26 mouse cellular contexts compared by ENCODE assay signal in genomic region chr4:129025707-129026106, GRCm38 (mm10). TPM values are rescaled to one million over a fixed set of nuclear protein-coding genes. Genes with fewer than 3 reads are reported as not detected.
DNase-seq lines count a peak whose midpoint lies in the region; ATAC-seq and TF ChIP-seq lines count a peak whose summit lies in the region.
"Had no signal": no experiment of that assay in that cellular context is flagged by ENCODE, and none has a peak within 500 bp of the region (broad histone marks: within the 10 kb centered on the region; RNA-seq: fewer than 3 reads in every experiment).

No protein-coding gene starts in this region.

- H3K27me3 ChIP-seq in heart, adult 2 months (ENCODE audit: control insufficient read depth, insufficient read depth, low read length): no peaks in the 10 kb centered on the region
- no peaks in the 10 kb centered on the region for H3K27me3 ChIP-seq in heart, postnatal 0 days (ENCODE audit: control insufficient read depth, insufficient read depth, low read length)
- H3K27me3 ChIP-seq in heart, embryonic 11.5 days (ENCODE audit: control insufficient read depth, insufficient read depth, low read length): no peaks in the 10 kb centered on the region
- no peaks in the 10 kb centered on the region for H3K27me3 ChIP-seq in kidney, embryonic 14.5 days (ENCODE audit: control insufficient read depth, insufficient read depth, low read length)
- H3K27me3 ChIP-seq: CH12.LX; forebrain, embryonic 13.5 days; hindbrain, embryonic 12.5 days; hindbrain, embryonic 15.5 days; Patski had no signal

- no peak for DNase-seq in heart, adult 2 months
- DNase-seq in heart, adult 9 months (ENCODE audit: low spot score in 2 of 2): no peak
- no peak for DNase-seq in heart, postnatal 0 days (ENCODE audit: low spot score)
- DNase-seq in kidney, adult 8-10 months: peak; percentile 59 to 63
- DNase-seq in kidney, postnatal 36 days: peak; percentile 52 to 61
- DNase-seq in kidney, postnatal 10 days: no peak
- DNase-seq: adrenal gland, postnatal 10 days; adrenal gland, postnatal 36 days; B cell, adult 2 months; cerebellum, adult 18-20 months; cerebellum, adult 9-10 months; cerebellum, postnatal 14 days; gastrocnemius, postnatal 10 days; gastrocnemius, postnatal 36 days; heart, postnatal 10 days had no signal

- H3K4me1 ChIP-seq in heart, adult 2 months (ENCODE audit: control insufficient read depth, insufficient read depth, low read length): peaks cover 13% of the 10 kb centered on the region
- peaks cover 23% of the 10 kb centered on the region for H3K4me1 ChIP-seq in heart, postnatal 0 days (ENCODE audit: control insufficient read depth, insufficient read depth)
- H3K4me1 ChIP-seq in heart, embryonic 11.5 days (ENCODE audit: control insufficient read depth, insufficient read depth, low read length): peaks cover 8% of the 10 kb centered on the region; the same call in 1 of the 2 replicates
- H3K4me1 ChIP-seq in kidney, embryonic 14.5 days (ENCODE audit: control insufficient read depth, insufficient read depth, low read length): no peaks in the 10 kb centered on the region
- H3K4me1 ChIP-seq: forebrain, embryonic 10.5 days; hindbrain, embryonic 12.5 days had no signal

- no peak for ATAC-seq in heart, postnatal 0 days (ENCODE audit: insufficient read depth, low read depth)
- no peak for ATAC-seq in heart, embryonic 11.5 days (replicated peaks; ENCODE audit: insufficient number of reproducible peaks, low FRiP score, low TSS enrichment)
- no peak for ATAC-seq in kidney, embryonic 14.5 days (ENCODE audit: low FRiP score, low TSS enrichment)
- ATAC-seq: forebrain, embryonic 13.5 days; forebrain, embryonic 16.5 days; Patski had no signal

- no peak for TF ChIP-seq EP300 in heart, adult 2 months (IDR thresholded peaks at IDR 0.05; ENCODE audit: insufficient read depth, low read depth, low read length)
- no peak for TF ChIP-seq EP300 in heart, postnatal 0 days (IDR thresholded peaks at IDR 0.05; ENCODE audit: low read depth)

- H3K4me3 ChIP-seq in heart, adult 2 months: no peak overlapping the region
- H3K4me3 ChIP-seq in heart, postnatal 0 days (ENCODE audit: low read depth, low read length): no peak overlapping the region
- no peak overlapping the region for H3K4me3 ChIP-seq in heart, embryonic 11.5 days (ENCODE audit: low read depth, low read length)
- no peak overlapping the region for H3K4me3 ChIP-seq in kidney, embryonic 14.5 days (ENCODE audit: low read length)
- H3K4me3 ChIP-seq: forebrain, embryonic 10.5 days; forebrain, embryonic 13.5 days; heart, embryonic 12.5 days; hindbrain, embryonic 12.5 days; hindbrain, embryonic 15.5 days had no signal

- no peak for TF ChIP-seq CTCF in heart, adult 2 months (IDR thresholded peaks at IDR 0.05)
- TF ChIP-seq CTCF in heart, postnatal 0 days (IDR thresholded peaks at IDR 0.05; ENCODE audit: low read depth): no peak

- WGBS in heart, adult 2 months: 94% methylated on average over 3 of the region's 3 CpGs
- 92% methylated on average over 3 of the region's 3 CpGs for WGBS in heart, postnatal 0 days
- 89% methylated on average over 3 of the region's 3 CpGs for WGBS in heart, embryonic 11.5 days (ENCODE audit: insufficient replicate concordance)
- 91% methylated on average over 3 of the region's 3 CpGs for WGBS in kidney, embryonic 14.5 days

- H3K27ac ChIP-seq in heart, adult 2 months: peak overlapping the region; percentile 6; the same call in 1 of the 2 replicates
- H3K27ac ChIP-seq in heart, postnatal 0 days (ENCODE audit: low read depth): peak overlapping the region; percentile 79; the same call in 1 of the 2 replicates
- no peak overlapping the region for H3K27ac ChIP-seq in heart, embryonic 11.5 days (ENCODE audit: low read depth, low read length)
- no peak overlapping the region for H3K27ac ChIP-seq in kidney, embryonic 14.5 days (ENCODE audit: low read depth, low read length)
- H3K27ac ChIP-seq: forebrain, embryonic 10.5 days; forebrain, embryonic 13.5 days; hindbrain, embryonic 12.5 days; hindbrain, embryonic 15.5 days had no signal

- no peaks in the 10 kb centered on the region for H3K9me3 ChIP-seq in heart, postnatal 0 days (replicated peaks; ENCODE audit: control insufficient read depth, low read length)
- H3K9me3 ChIP-seq in heart, embryonic 11.5 days (replicated peaks; ENCODE audit: control insufficient read depth, low read length): no peaks in the 10 kb centered on the region
- H3K9me3 ChIP-seq in kidney, embryonic 14.5 days (ENCODE audit: control insufficient read depth, low read length): no peaks in the 10 kb centered on the region
- H3K9me3 ChIP-seq: forebrain, embryonic 10.5 days; forebrain, embryonic 13.5 days; G1E; heart, embryonic 12.5 days; hindbrain, embryonic 12.5 days; hindbrain, embryonic 15.5 days had no signal

- H3K36me3 ChIP-seq in heart, adult 2 months (ENCODE audit: control insufficient read depth, insufficient read depth, low read length): no peaks in the 10 kb centered on the region
- no peaks in the 10 kb centered on the region for H3K36me3 ChIP-seq in heart, postnatal 0 days (replicated peaks; ENCODE audit: control insufficient read depth, insufficient read depth, low read length)
- H3K36me3 ChIP-seq in heart, embryonic 11.5 days (ENCODE audit: control insufficient read depth, insufficient read depth, low read length): no peaks in the 10 kb centered on the region
- no peaks in the 10 kb centered on the region for H3K36me3 ChIP-seq in kidney, embryonic 14.5 days (ENCODE audit: control insufficient read depth, insufficient read depth, low read length)
- H3K36me3 ChIP-seq: forebrain, embryonic 10.5 days; G1E; heart, embryonic 12.5 days; hindbrain, embryonic 12.5 days; hindbrain, embryonic 15.5 days had no signal

- H3K79me2 ChIP-seq in heart, adult 2 months (replicated peaks; ENCODE audit: control insufficient read depth, insufficient read depth, low read length): no peaks in the 10 kb centered on the region

- no peak overlapping the region for H3K9ac ChIP-seq in heart, adult 2 months (ENCODE audit: low read depth, low read length)
- no peak overlapping the region for H3K9ac ChIP-seq in heart, postnatal 0 days (replicated peaks; ENCODE audit: low read depth, low read length)
- H3K9ac ChIP-seq in heart, embryonic 11.5 days (ENCODE audit: low read depth, low read length): no peak overlapping the region
- no peak overlapping the region; the same call in 1 of the 2 replicates for H3K9ac ChIP-seq in kidney, embryonic 14.5 days (ENCODE audit: low read depth, low read length)
- H3K9ac ChIP-seq: forebrain, embryonic 13.5 days; heart, embryonic 12.5 days; hindbrain, embryonic 12.5 days; hindbrain, embryonic 15.5 days had no signal

- no peak for TF ChIP-seq POLR2A in heart, adult 2 months (IDR thresholded peaks at IDR 0.05; ENCODE audit: insufficient read depth, low read depth, low read length)

- H3K4me2 ChIP-seq in heart, postnatal 0 days (ENCODE audit: low read depth, low read length): no peak overlapping the region
- H3K4me2 ChIP-seq in heart, embryonic 11.5 days: no peak overlapping the region
- H3K4me2 ChIP-seq in kidney, embryonic 14.5 days (replicated peaks; ENCODE audit: low read depth, low read length): no peak overlapping the region
- H3K4me2 ChIP-seq: forebrain, embryonic 13.5 days; heart, embryonic 12.5 days; hindbrain, embryonic 12.5 days; hindbrain, embryonic 15.5 days had no signal

- intact Hi-C loops in heart, adult 2 months (cut with DNase I): no loop called here

RNA-seq across cellular contexts. Expression of gene Rnf19b, which starts 32.4 kb away (rescaled TPM):
- 10 to 100 TPM; 27.1 to 28.1 TPM for total RNA-seq in heart, adult 2 months (2021)
- polyA plus RNA-seq in heart, adult 2 months (2012; rRNA removed): 21.1 and 24.7 TPM in 2 replicates
- 25.6 and 46.0 TPM in 2 replicates for total RNA-seq in heart, postnatal 0 days (2014; rRNA removed; ENCODE audit: low replicate concordance)
- 5.8 and 7.2 TPM in 2 replicates for polyA plus RNA-seq in heart, postnatal 0 days (2015; fragmentation: Nextera tagmentation; extraction: Ambion mirVana)
- 5.8 and 7.1 TPM in 2 replicates for polyA plus RNA-seq in heart, embryonic 11.5 days (2014; fragmentation: Nextera tagmentation; extraction: Ambion mirVana)
- polyA plus RNA-seq in kidney, embryonic 14.5 days (2014; fragmentation: Nextera tagmentation; extraction: Ambion mirVana): 6.0 and 7.6 TPM in 2 replicates

RNA-seq across cellular contexts. Expression of gene Ak2, which starts 33.9 kb away (rescaled TPM):
- 10 to 100 TPM; 63.1 to 70.5 TPM for total RNA-seq in heart, adult 2 months (2021)
- 41.8 and 43.4 TPM in 2 replicates for polyA plus RNA-seq in heart, adult 2 months (2012; rRNA removed)
- 46.0 and 58.6 TPM in 2 replicates for total RNA-seq in heart, postnatal 0 days (2014; rRNA removed; ENCODE audit: low replicate concordance)
- 148 and 153 TPM in 2 replicates for polyA plus RNA-seq in heart, postnatal 0 days (2015; fragmentation: Nextera tagmentation; extraction: Ambion mirVana)
- 139 and 147 TPM in 2 replicates for polyA plus RNA-seq in heart, embryonic 11.5 days (2014; fragmentation: Nextera tagmentation; extraction: Ambion mirVana)
- 152 and 171 TPM in 2 replicates for polyA plus RNA-seq in kidney, embryonic 14.5 days (2014; fragmentation: Nextera tagmentation; extraction: Ambion mirVana)

Comparison
In these comparisons a context has a peak if more than half of its experiments do, and no peak if none do; other contexts are left out.
1. DNase-seq: peak in kidney, adult 8-10 months (2 of 2) and kidney, postnatal 36 days (2 of 2); none in heart, adult 2 months (0 of 2), heart, adult 9 months (0 of 2), heart, postnatal 0 days (single experiment) and kidney, postnatal 10 days (single experiment).
2. H3K27ac ChIP-seq: peak in heart, adult 2 months (single experiment) and heart, postnatal 0 days (single experiment); none in heart, embryonic 11.5 days (single experiment) and kidney, embryonic 14.5 days (single experiment).